In the genomic region with DNA sequence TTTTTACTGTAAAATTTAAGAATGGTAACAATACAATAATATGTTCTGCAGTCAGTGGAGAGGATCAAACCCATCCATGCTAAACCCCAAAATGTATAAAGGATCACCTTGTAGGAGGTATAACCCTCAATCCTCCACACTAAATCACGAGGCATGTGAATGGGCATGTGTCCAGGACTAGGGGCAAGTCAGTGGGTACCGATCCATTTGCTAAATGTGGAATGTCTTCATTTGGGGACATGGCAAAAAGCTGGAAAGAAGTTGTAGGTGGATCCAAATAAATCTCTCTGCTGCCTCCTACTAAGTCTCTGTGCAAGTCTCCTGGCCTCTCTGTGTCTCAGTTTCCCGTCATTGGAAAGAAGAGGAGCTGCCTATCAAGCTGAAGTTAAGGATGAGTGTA, we compare ENCODE assay signal across 14 mouse cellular contexts.
"Had no signal": no experiment of that assay in that cellular context is flagged by ENCODE, and none has a peak within 500 bp of the region (broad histone marks: within the 10 kb centered on the region; RNA-seq: fewer than 3 reads in every experiment).

No protein-coding gene starts in this region.

- ATAC-seq: midbrain, embryonic 16.5 days had no signal

- DNase-seq: lung, adult 18-20 months; lung, embryonic 14.5 days; lung, postnatal 10 days; lung, postnatal 4 days; midbrain, embryonic 14.5 days; retina, postnatal 1 day; right cerebral cortex, adult 18-20 months; right cerebral cortex, postnatal 25 days; right cerebral cortex, postnatal 4 days; spleen, adult 18-20 months; thymus, adult 2 months; thymus, postnatal 14 days; thymus, postnatal 36 days had no signal
